Mouse (Mus musculus) bone marrow macrophage, adult 2 months (primary cell): ENCODE measurements around the gene Susd6. TPM values are rescaled to one million over a fixed set of nuclear protein-coding genes. Genes with fewer than 3 reads are reported as not detected.
"Not testable (repeated sequence)": the region's sequence is repeated elsewhere in the genome, so short reads cannot be mapped to it uniquely, and the experiment has no call there.

Source experiments
- H3K27ac ChIP-seq: 2 replicates; pipeline ENCODE4 v1.5.1; 2012; ENCODE audit warnings: low read depth, low read length; ENCODE audit not compliant: insufficient read depth
- H3K4me1 ChIP-seq: 2 replicates; pipeline ENCODE4 v1.6.1; 2012; ENCODE audit warnings: low read length; ENCODE audit not compliant: control insufficient read depth, insufficient read depth
- H3K4me3 ChIP-seq: 2 replicates; pipeline ENCODE4 v1.5.1; 2012; ENCODE audit warnings: mild to moderate bottlenecking, low read length, moderate library complexity; ENCODE audit not compliant: insufficient read depth
- CTCF ChIP-seq: IDR thresholded peaks from 2 replicates; pipeline ENCODE4 v1.5.1; 2012; ENCODE audit warnings: low read depth, mild to moderate bottlenecking, low read length, moderate library complexity
- POLR2A ChIP-seq: IDR thresholded peaks from 2 replicates; pipeline ENCODE4 v1.6.1; 2012; ENCODE audit warnings: mild to moderate bottlenecking, low read depth, low read length, borderline replicate concordance
- polyA plus RNA-seq: library from polyadenylated mRNA; stranded (reverse); fragments of >200 nt; gene quantifications from 2 replicates; pipeline ENCODE4 v1.2.4, GENCODE M21; 2012; ENCODE audit not compliant: missing spikeins, insufficient read depth, insufficient read length

Susd6 gene
- polyA plus RNA-seq, 1 experiment: 157 TPM

DNA sequence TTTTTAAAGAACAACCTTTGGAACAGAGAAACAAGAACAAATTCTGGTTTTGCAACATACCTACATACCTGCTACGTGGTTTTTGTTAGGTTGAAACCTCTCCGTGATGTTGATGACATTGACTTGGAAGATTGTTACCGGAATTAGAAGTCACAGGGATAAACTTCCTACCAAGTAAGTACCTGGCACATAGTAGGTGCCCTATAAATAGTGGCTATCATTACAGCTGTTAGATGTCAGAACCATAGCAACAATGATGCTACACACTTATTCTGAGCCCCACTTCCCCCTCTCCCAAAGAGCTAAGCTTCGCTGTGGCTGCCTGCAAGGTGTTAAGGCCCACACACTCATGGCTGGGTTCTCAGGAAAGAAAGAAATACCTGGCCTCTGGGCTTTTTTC, 4.7 kb upstream of the Susd6 start:
- Histone ChIP-seq H3K27ac (peak overlapping the region; percentile 56; the same call in 1 of the 2 replicates), H3K4me3 (no peak overlapping the region), H3K4me1 (peaks cover 21% of the 10 kb centered on the region)
- TF ChIP-seq POLR2A: no peak
- no peak for TF ChIP-seq CTCF

DNA sequence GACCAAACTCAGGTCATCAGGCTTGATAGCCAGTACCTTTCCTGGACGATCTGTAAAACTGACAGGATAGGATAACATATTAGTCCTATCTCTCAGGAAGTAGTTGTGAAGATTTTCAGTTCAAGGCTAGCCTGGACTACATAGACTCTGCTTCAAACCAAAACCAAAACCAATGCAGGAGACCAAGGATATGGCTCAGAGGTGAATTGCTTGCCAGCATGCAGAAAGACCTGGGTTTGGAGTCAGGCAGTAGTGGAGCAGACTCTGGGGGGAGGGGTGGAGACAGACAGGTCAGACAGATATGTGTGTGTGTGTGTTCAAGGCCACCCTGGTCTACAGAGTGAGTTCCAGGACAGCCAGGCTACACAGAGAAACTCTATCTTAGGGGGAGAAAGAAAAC, 3.7 kb upstream of the Susd6 start:
- Histone ChIP-seq H3K27ac (no peak overlapping the region), H3K4me3 (no peak overlapping the region), H3K4me1 (peaks cover 21% of the 10 kb centered on the region)
- TF ChIP-seq CTCF (no peak), POLR2A (no peak)

DNA sequence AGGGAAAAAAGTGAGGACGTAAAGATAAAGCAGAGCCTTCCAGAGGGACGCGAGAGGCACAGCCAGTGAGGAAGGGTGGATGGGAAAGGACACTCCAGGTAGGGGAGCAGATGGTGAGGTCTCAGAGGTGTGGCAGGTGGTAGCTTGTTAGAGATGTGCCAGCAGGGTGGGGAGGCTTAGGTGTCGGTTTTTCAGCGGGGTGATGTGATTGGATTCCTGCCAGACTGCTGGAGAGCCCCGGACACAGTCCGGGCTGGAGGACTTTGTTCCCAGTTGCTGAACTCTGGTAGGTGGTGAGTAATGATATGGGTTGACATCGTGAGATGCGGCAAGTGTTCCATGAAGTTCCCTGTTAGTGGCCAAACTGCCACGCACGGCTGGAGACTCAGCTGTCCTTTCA, 2.7 kb upstream of the Susd6 start:
- H3K4me3 ChIP-seq: no peak overlapping the region
- peaks cover 21% of the 10 kb centered on the region for H3K4me1 ChIP-seq
- H3K27ac ChIP-seq: no peak overlapping the region
- TF ChIP-seq POLR2A: no peak
- no peak for TF ChIP-seq CTCF

GRCm38 (mm10) chr12:80788188-80788587, 2.1 kb upstream of the Susd6 start:
- Histone ChIP-seq H3K4me1 (peaks cover 22% of the 10 kb centered on the region), H3K4me3 (no peak overlapping the region), H3K27ac (no peak overlapping the region)
- TF ChIP-seq CTCF (no peak), POLR2A (no peak)

- H3K27ac ChIP-seq, H3K4me3 ChIP-seq: not testable (repeated sequence)
- peaks cover 30% of the 10 kb centered on the region for H3K4me1 ChIP-seq
Measured at GRCm38 (mm10) chr12:80789276-80789675, 1.0 kb upstream of the Susd6 start.

- Histone ChIP-seq H3K27ac (peak overlapping the region; percentile 86), H3K4me1 (peaks cover 33% of the 10 kb centered on the region), H3K4me3 (peak overlapping the region; percentile 96)
- TF ChIP-seq POLR2A (no peak), CTCF (no peak)
Measured at GRCm38 (mm10) chr12:80790700-80791570, 625 bp downstream of the Susd6 start.

DNA sequence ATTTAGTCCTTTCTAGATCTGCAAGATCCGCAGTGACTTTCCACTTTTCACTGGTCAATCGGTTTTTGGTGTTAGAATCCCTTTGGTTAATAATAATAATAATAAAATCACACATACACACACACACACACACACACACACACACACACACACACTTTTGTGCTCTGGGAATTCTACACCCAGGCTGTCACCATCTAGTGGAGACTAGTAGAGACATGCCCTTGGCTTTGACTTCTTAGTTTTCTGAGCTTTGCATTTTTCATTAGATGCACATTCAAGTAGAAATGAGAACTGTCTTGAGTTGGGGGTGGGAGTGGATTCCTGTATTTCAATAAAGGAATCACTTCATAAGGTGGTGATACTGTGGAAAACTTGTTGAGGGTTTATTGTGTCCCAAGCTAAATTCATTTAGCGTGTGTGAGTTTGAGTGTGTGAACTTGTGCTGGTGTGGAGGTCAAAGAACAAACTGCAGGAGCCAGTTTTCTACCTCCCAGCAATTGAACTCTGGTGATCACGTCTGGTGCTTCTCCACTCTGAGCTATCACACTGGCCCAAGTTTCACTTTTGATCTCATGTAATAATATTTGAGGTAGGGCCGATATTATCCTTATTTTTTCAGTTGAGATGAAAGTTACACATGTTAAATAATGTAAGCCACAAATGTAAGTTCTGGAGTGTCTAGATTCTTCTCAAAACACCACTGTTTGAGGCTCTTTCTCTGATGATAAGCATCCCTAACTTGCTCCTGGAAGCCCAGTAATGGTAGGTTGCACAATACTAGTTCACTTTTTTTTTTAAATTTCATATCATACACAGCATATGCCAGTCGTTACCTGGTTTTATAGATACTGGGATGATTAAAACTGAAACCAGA, 1.5 kb downstream of the Susd6 start:
- peaks cover 39% of the 10 kb centered on the region for H3K4me1 ChIP-seq
- peak overlapping the region; percentile 96 for H3K4me3 ChIP-seq
- peak overlapping the region; percentile 86 for H3K27ac ChIP-seq
- TF ChIP-seq CTCF (no peak), POLR2A (no peak)

DNA sequence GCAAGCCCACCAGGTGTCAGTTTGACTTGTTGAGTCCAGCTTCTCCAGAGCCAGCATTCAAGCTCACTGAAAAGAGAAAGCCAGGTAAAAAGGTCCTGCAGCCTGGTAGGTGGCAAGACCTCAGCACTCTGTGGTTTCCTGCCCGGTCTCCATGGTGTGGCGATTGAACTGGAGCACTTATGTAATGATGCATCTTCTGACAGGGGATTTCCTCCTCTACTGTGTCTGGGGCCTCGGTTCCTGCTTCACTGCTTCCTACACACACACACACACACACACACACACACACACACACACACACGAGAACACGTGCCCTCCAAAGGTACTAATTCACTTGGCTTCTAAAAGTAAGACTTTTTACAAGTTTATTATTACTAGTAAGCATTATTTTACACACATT, 2.6 kb downstream of the Susd6 start:
- TF ChIP-seq CTCF (no peak), POLR2A (no peak)
- Histone ChIP-seq H3K27ac (peak overlapping the region; percentile 67), H3K4me3 (peak overlapping the region; percentile 60), H3K4me1 (peaks cover 37% of the 10 kb centered on the region)

- H3K4me1 ChIP-seq: peaks cover 40% of the 10 kb centered on the region
- TF ChIP-seq POLR2A (no peak), CTCF (no peak)
- H3K27ac ChIP-seq: 0 out of 2 replicates have a peak overlapping the region, but pooled peaks have one; percentile 28
- no peak overlapping the region for H3K4me3 ChIP-seq
Measured at GRCm38 (mm10) chr12:80793535-80793934, 3.2 kb downstream of the Susd6 start.

DNA sequence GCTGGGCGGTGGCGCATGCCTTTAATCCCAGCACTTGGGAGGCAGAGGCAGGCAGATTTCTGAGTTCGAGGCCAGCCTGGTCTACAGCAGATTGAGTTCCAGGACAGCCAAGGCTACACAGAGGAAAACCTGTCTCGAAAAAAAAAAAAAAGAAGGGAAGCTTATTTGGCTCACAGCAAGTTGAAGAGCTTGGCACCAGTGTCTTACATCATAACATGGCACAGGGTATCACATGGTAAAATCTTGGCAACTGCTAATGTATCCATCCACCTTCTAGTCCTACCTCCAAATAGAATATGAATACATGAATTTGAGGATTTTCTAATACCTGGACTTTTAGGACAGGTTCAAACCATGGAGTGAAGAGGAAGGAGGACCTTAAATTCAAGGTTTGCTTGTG, 4.2 kb downstream of the Susd6 start:
- TF ChIP-seq POLR2A: no peak
- no peak for TF ChIP-seq CTCF
- H3K4me3 ChIP-seq: no peak overlapping the region
- no peak overlapping the region for H3K27ac ChIP-seq
- H3K4me1 ChIP-seq: peaks cover 43% of the 10 kb centered on the region
